Mouse (Mus musculus): ENCODE measurements around the gene Sidt1. TPM values are rescaled to one million over a fixed set of nuclear protein-coding genes. Genes with fewer than 3 reads are reported as not detected.

The Sidt1 gene
- total and polyA plus RNA-seq, 2 experiments from 2014 or later: 18.6 to 30.4 TPM

DNA sequence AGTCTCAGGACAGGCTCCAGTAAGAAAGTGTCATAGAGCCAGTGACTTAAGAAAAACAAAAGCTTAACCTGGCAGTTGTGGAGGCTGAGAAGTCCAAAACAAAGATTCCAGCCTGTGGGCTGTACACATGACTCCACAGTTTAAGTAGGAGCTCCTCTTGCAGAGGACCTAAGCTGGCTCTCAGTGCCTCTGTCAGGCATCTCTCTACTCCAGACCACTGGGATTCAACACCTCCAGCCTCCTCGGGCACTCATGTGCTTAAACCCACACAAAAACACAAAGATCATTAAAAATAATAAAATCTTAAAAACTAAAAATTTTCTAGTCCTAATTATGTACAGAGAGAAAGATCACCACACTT lies 122.0 kb downstream of the Sidt1 start:
- Histone ChIP-seq H3K4me1 (ENCODE audit: insufficient read depth, low read length) (no peaks in the 10 kb centered on the region), H3K4me2 (ENCODE audit: low read depth, low read length, poor library complexity, severe bottlenecking) (no peak overlapping the region), H3K4me3 (ENCODE audit: low read depth, low read length) (no peak overlapping the region), H3K27me3 (ENCODE audit: insufficient read depth, low read length) (no peaks in the 10 kb centered on the region), H3K9ac (replicated peaks; ENCODE audit: low read length, poor library complexity, severe bottlenecking) (no peak overlapping the region), H3K27ac (ENCODE audit: low read depth, low read length) (no peak overlapping the region), H3K36me3 (ENCODE audit: insufficient read depth, low read length) (peaks cover 48% of the 10 kb centered on the region), H3K9me3 (ENCODE audit: low read length) (no peaks in the 10 kb centered on the region)
- ATAC-seq (ENCODE audit: low FRiP score) (no peak), DNase-seq (ENCODE audit: low spot score) (no peak)
- 93% methylated on average over 1 of the region's 1 CpGs for WGBS
- TF ChIP-seq CTCF (IDR thresholded peaks at IDR 0.05): no peak

GRCm38 (mm10) chr16:44210156-44211053 lies 122.6 kb downstream of the Sidt1 start:
- Histone ChIP-seq H3K36me3 (ENCODE audit: insufficient read depth, low read length) (peaks cover 41% of the 10 kb centered on the region), H3K4me2 (ENCODE audit: low read depth, low read length, poor library complexity, severe bottlenecking) (no peak overlapping the region), H3K27ac (ENCODE audit: low read depth, low read length) (no peak overlapping the region), H3K9me3 (ENCODE audit: low read length) (no peaks in the 10 kb centered on the region), H3K4me1 (ENCODE audit: insufficient read depth, low read length) (no peaks in the 10 kb centered on the region), H3K27me3 (ENCODE audit: insufficient read depth, low read length) (no peaks in the 10 kb centered on the region), H3K9ac (replicated peaks; ENCODE audit: low read length, poor library complexity, severe bottlenecking) (no peak overlapping the region), H3K4me3 (ENCODE audit: low read depth, low read length) (no peak overlapping the region)
- WGBS: 86% methylated on average over 10 of the region's 10 CpGs
- no peak for TF ChIP-seq CTCF (IDR thresholded peaks at IDR 0.05)
- ATAC-seq (ENCODE audit: low FRiP score) (no peak), DNase-seq (ENCODE audit: low spot score) (no peak)

- peaks cover 22% of the 10 kb centered on the region for H3K36me3 ChIP-seq (ENCODE audit: insufficient read depth, low read length)
- no peak for TF ChIP-seq CTCF (IDR thresholded peaks at IDR 0.05)
Measured at GRCm38 (mm10) chr16:44205973-44206372, 127.0 kb downstream of the Sidt1 start.

DNA sequence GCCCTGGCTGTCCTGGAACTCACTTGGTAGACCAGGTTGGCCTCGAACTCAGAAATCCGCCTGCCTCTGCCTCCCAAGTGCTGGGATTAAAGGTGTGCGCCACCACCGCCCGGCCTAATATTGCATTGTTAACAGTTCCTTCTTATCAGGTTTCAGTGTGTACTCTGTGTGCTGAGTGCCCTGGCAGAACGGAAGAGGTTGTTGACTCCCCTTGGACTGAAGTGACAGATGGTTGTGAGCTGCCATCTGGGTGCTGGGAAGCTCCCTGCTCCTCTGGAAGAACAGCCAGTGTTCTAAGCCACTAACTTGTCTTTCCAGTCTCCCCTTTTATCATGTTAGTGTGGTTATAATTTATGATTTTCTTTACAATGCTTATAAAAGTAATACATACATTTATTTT lies 128.7 kb downstream of the Sidt1 start:
- DNase-seq (ENCODE audit: low spot score) (peak; percentile 14), ATAC-seq (ENCODE audit: low FRiP score) (no peak)

More at GRCm38 (mm10) chr16:44205973-44206372, 127.0 kb downstream of the Sidt1 start:
- DNase-seq (ENCODE audit: low spot score) (no peak), ATAC-seq (ENCODE audit: low FRiP score) (no peak)
- WGBS: 90% methylated on average over 8 of the region's 8 CpGs
- no peaks in the 10 kb centered on the region for H3K27me3 ChIP-seq (ENCODE audit: insufficient read depth, low read length)
- H3K4me3 ChIP-seq (ENCODE audit: low read depth, low read length): no peak overlapping the region
- no peak overlapping the region for H3K9ac ChIP-seq (replicated peaks; ENCODE audit: low read length, poor library complexity, severe bottlenecking)
- no peaks in the 10 kb centered on the region for H3K9me3 ChIP-seq (ENCODE audit: low read length)
- no peaks in the 10 kb centered on the region for H3K4me1 ChIP-seq (ENCODE audit: insufficient read depth, low read length)
- no peak overlapping the region for H3K27ac ChIP-seq (ENCODE audit: low read depth, low read length)
- no peak overlapping the region for H3K4me2 ChIP-seq (ENCODE audit: low read depth, low read length, poor library complexity, severe bottlenecking)

GRCm38 (mm10) chr16:44200146-44200545 lies 132.8 kb downstream of the Sidt1 start:
- TF ChIP-seq CTCF (IDR thresholded peaks at IDR 0.05): no peak
- Histone ChIP-seq H3K4me3 (ENCODE audit: low read depth, low read length) (no peak overlapping the region), H3K4me2 (ENCODE audit: low read depth, low read length, poor library complexity, severe bottlenecking) (no peak overlapping the region), H3K4me1 (ENCODE audit: insufficient read depth, low read length) (no peaks in the 10 kb centered on the region), H3K27ac (ENCODE audit: low read depth, low read length) (no peak overlapping the region), H3K36me3 (ENCODE audit: insufficient read depth, low read length) (peaks cover 5% of the 10 kb centered on the region; the same call in 1 of the 2 replicates), H3K27me3 (ENCODE audit: insufficient read depth, low read length) (no peaks in the 10 kb centered on the region), H3K9me3 (ENCODE audit: low read length) (no peaks in the 10 kb centered on the region), H3K9ac (replicated peaks; ENCODE audit: low read length, poor library complexity, severe bottlenecking) (no peak overlapping the region)
- no peak for DNase-seq (ENCODE audit: low spot score)
- 99% methylated on average over 4 of the region's 4 CpGs for WGBS
- no peak for ATAC-seq (ENCODE audit: low FRiP score)

More for the DNA sequence above, 128.7 kb downstream of the Sidt1 start:
- Histone ChIP-seq H3K27me3 (ENCODE audit: insufficient read depth, low read length) (no peaks in the 10 kb centered on the region), H3K9me3 (ENCODE audit: low read length) (no peaks in the 10 kb centered on the region), H3K9ac (replicated peaks; ENCODE audit: low read length, poor library complexity, severe bottlenecking) (no peak overlapping the region), H3K4me2 (ENCODE audit: low read depth, low read length, poor library complexity, severe bottlenecking) (no peak overlapping the region), H3K36me3 (ENCODE audit: insufficient read depth, low read length) (peaks cover 22% of the 10 kb centered on the region), H3K4me1 (ENCODE audit: insufficient read depth, low read length) (no peaks in the 10 kb centered on the region), H3K4me3 (ENCODE audit: low read depth, low read length) (no peak overlapping the region), H3K27ac (ENCODE audit: low read depth, low read length) (no peak overlapping the region)
- TF ChIP-seq CTCF (IDR thresholded peaks at IDR 0.05): no peak
- WGBS: 96% methylated on average over 6 of the region's 6 CpGs

DNA sequence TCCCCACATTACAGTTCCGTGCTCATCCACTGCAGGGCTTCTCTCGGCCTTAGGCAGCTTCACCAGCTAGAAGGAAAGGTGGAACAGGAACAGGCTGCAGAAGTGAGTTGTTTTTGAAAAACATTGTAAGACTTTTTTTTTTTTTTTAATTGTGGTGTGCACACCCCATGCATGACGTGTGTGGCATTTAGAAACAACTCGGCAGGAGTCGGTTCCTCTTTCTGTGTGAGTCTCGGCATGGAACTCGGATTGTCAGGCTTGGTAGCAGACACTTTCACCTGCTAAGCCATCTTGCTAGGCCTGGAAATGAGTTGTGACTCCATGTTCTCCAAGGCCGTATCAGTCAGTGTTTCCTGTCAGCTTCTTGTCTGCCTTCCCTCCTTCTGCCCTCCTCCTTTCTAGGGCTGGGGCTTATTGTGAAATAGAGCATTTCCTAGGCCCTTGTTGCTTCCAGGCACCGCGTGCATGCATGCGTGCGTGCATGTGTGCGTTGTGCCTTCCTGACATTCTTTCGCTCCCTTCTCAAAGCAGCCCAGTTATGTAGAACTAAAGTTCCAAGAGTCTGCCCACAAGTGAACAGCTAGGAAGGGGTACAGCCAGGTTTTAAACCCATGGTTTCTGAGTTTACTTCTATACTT lies 133.8 kb downstream of the Sidt1 start:
- WGBS: 91% methylated on average over 14 of the region's 14 CpGs
- DNase-seq (ENCODE audit: low spot score) (no peak), ATAC-seq (ENCODE audit: low FRiP score) (no peak)
- TF ChIP-seq CTCF (IDR thresholded peaks at IDR 0.05): no peak
- Histone ChIP-seq H3K4me1 (ENCODE audit: insufficient read depth, low read length) (no peaks in the 10 kb centered on the region), H3K27ac (ENCODE audit: low read depth, low read length) (no peak overlapping the region), H3K9ac (replicated peaks; ENCODE audit: low read length, poor library complexity, severe bottlenecking) (no peak overlapping the region), H3K4me3 (ENCODE audit: low read depth, low read length) (no peak overlapping the region), H3K4me2 (ENCODE audit: low read depth, low read length, poor library complexity, severe bottlenecking) (no peak overlapping the region), H3K9me3 (ENCODE audit: low read length) (no peaks in the 10 kb centered on the region), H3K36me3 (ENCODE audit: insufficient read depth, low read length) (peaks cover 5% of the 10 kb centered on the region; the same call in 1 of the 2 replicates), H3K27me3 (ENCODE audit: insufficient read depth, low read length) (no peaks in the 10 kb centered on the region)
